Mouse (Mus musculus) forebrain, embryonic 10.5 days (tissue): ENCODE data around the gene Hsph1. TPM values are rescaled to one million over a fixed set of nuclear protein-coding genes. Genes with fewer than 3 reads are reported as not detected.
A peak's percentile ranks its signal among the peaks of the same experiment; 100 is the strongest.

Experiments
- DNase-seq: peaks from one replicate; pipeline ENCODE4 v3.0.0-alpha.2; 2017; ENCODE audit warnings: low spot score; ENCODE audit errors: extremely low spot score
- H3K27ac ChIP-seq: fragments of 300-500 bp; sonication (generic); 2 replicates; pipeline ENCODE4 v1.5.1; 2016; ENCODE audit warnings: mild to moderate bottlenecking
- H3K27me3 ChIP-seq: fragments of 300-500 bp; sonication (generic); 2 replicates; pipeline ENCODE4 v1.6.1; 2016; ENCODE audit warnings: mild to moderate bottlenecking; ENCODE audit not compliant: poor library complexity, severe bottlenecking
- H3K36me3 ChIP-seq: fragments of 300-500 bp; sonication (generic); replicated peaks from 2 replicates; pipeline ENCODE4 v1.6.1; 2016; ENCODE audit warnings: mild to moderate bottlenecking, moderate library complexity
- H3K4me1 ChIP-seq: fragments of 300-500 bp; sonication (generic); 2 replicates; pipeline ENCODE4 v1.6.1; 2016
- H3K4me3 ChIP-seq: fragments of 300-500 bp; sonication (generic); 2 replicates; pipeline ENCODE4 v1.5.1; 2016; ENCODE audit warnings: mild to moderate bottlenecking, moderate library complexity
- H3K9me3 ChIP-seq: fragments of 300-500 bp; sonication (generic); 2 replicates; pipeline ENCODE4 v1.6.1; 2016; ENCODE audit warnings: mild to moderate bottlenecking, moderate library complexity
- whole genome bisulfite sequencing: fragments of 180-500 bp; shearing (Covaris S2); methylation state at CpG from one replicate; pipeline ENCODE4 v1.1.7; 2016; 5-methylcytosine and 5-hydroxymethylcytosine counted together
- polyA plus RNA-seq: library from polyadenylated mRNA; unstranded; fragments of >200 nt; fragmentation: Nextera tagmentation; extraction: Ambion mirVana; gene quantifications from 2 replicates; pipeline ENCODE4 v1.2.1, GENCODE M21; 2016

Hsph1 gene
- polyA plus RNA-seq, 1 experiment from 2014 or later = 126 TPM

- no peaks in the 10 kb centered on the region for H3K27me3 ChIP-seq
- H3K4me1 ChIP-seq = no peaks in the 10 kb centered on the region
- DNase-seq = no peak
- H3K36me3 ChIP-seq = no peaks in the 10 kb centered on the region
- H3K9me3 ChIP-seq = no peaks in the 10 kb centered on the region
- no peak overlapping the region for H3K27ac ChIP-seq
- no peak overlapping the region for H3K4me3 ChIP-seq
- 79% methylated on average over 3 of the region's 3 CpGs for WGBS
Observed at GRCm38 (mm10) chr5:149603241-149603640, 32.9 kb downstream of the Hsph1 start.

DNA sequence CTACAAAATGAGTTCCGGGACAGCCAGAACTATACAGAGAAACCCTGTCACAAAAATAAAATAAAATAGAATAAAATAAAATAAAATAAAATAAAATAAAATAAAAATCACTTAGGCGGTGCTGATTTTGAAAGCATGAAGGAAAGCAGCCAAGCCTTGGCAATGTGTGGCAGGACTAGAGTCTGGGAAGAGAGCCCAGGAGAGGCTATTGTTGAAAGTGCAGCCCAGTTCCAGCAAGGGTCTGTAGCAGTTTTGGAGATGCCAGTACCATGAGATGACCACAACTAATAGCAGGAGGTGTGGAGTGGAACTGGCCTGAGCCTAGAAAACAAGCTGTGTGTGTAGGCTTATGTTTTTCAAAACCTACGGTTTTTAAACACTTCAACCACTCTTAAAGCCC lies 34.2 kb downstream of the Hsph1 start:
- Histone ChIP-seq H3K4me3 (no peak overlapping the region), H3K36me3 (no peaks in the 10 kb centered on the region), H3K27ac (no peak overlapping the region), H3K9me3 (no peaks in the 10 kb centered on the region), H3K4me1 (no peaks in the 10 kb centered on the region), H3K27me3 (no peaks in the 10 kb centered on the region)
- no peak for DNase-seq
- WGBS = 92% methylated on average over 3 of the region's 3 CpGs

GRCm38 (mm10) chr5:149597351-149597750 lies 38.8 kb downstream of the Hsph1 start:
- Histone ChIP-seq H3K27me3 (no peaks in the 10 kb centered on the region), H3K9me3 (no peaks in the 10 kb centered on the region), H3K27ac (no peak overlapping the region), H3K4me1 (no peaks in the 10 kb centered on the region), H3K36me3 (no peaks in the 10 kb centered on the region), H3K4me3 (no peak overlapping the region)
- DNase-seq = no peak
- 46% methylated on average over 18 of the region's 18 CpGs for WGBS

- 93% methylated on average over 3 of the region's 3 CpGs for WGBS
- Histone ChIP-seq H3K4me3 (no peak overlapping the region), H3K36me3 (no peaks in the 10 kb centered on the region), H3K9me3 (no peaks in the 10 kb centered on the region; the same call in 1 of the 2 replicates), H3K27me3 (no peaks in the 10 kb centered on the region), H3K27ac (no peak overlapping the region), H3K4me1 (no peaks in the 10 kb centered on the region)
- DNase-seq = no peak
Observed at GRCm38 (mm10) chr5:149594215-149594614, 42.0 kb downstream of the Hsph1 start.

- Histone ChIP-seq H3K9me3 (no peaks in the 10 kb centered on the region; the same call in 1 of the 2 replicates), H3K27ac (no peak overlapping the region), H3K27me3 (no peaks in the 10 kb centered on the region), H3K4me3 (no peak overlapping the region), H3K4me1 (no peaks in the 10 kb centered on the region), H3K36me3 (no peaks in the 10 kb centered on the region)
- WGBS = 76% methylated on average over 3 of the region's 3 CpGs
- DNase-seq = no peak
Observed at GRCm38 (mm10) chr5:149589932-149590331, 46.2 kb downstream of the Hsph1 start.

- H3K4me3 ChIP-seq = no peak overlapping the region
- H3K36me3 ChIP-seq = no peaks in the 10 kb centered on the region
- H3K9me3 ChIP-seq = no peaks in the 10 kb centered on the region; the same call in 1 of the 2 replicates
- no peak overlapping the region for H3K27ac ChIP-seq
- no peak for DNase-seq
- no peaks in the 10 kb centered on the region for H3K4me1 ChIP-seq
- H3K27me3 ChIP-seq = no peaks in the 10 kb centered on the region
- WGBS = 66% methylated on average over 7 of the region's 7 CpGs
Observed at GRCm38 (mm10) chr5:149588814-149589534, 47.2 kb downstream of the Hsph1 start.

- Histone ChIP-seq H3K9me3 (no peaks in the 10 kb centered on the region; the same call in 1 of the 2 replicates), H3K27me3 (no peaks in the 10 kb centered on the region), H3K4me3 (no peak overlapping the region), H3K4me1 (0 out of 2 replicates have a peak, but pooled peaks cover 6% of the 10 kb centered on the region), H3K36me3 (no peaks in the 10 kb centered on the region), H3K27ac (no peak overlapping the region)
- DNase-seq = no peak
- 89% methylated on average over 11 of the region's 11 CpGs for WGBS
Observed at GRCm38 (mm10) chr5:149587327-149587895, 48.8 kb downstream of the Hsph1 start.

DNA sequence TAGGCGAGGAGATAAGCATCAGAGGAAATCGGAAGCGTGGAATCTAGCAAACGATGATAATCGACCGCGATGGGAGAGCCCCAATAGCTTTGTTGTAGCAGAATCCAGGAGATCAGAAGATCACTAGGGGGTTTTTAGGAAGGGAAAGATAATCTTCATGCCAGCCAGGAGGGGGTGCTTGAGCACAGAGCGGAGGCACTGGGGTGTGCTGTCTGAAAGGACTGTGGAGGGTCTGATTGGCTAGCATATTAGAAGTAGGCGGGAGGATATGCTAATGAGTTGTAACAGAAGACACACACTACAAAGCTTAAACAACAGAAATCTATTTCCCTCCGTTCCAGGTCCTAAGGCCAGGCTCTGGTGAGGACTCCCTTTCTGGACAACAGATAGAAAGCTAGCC lies 50.3 kb downstream of the Hsph1 start:
- 64% methylated on average over 10 of the region's 10 CpGs for WGBS
- no peaks in the 10 kb centered on the region for H3K27me3 ChIP-seq
- no peak overlapping the region for H3K4me3 ChIP-seq
- 0 out of 2 replicates have a peak, but pooled peaks cover 6% of the 10 kb centered on the region for H3K4me1 ChIP-seq
- H3K9me3 ChIP-seq = no peaks in the 10 kb centered on the region
- no peak overlapping the region for H3K27ac ChIP-seq
- no peak for DNase-seq
- H3K36me3 ChIP-seq = no peaks in the 10 kb centered on the region

GRCm38 (mm10) chr5:149585231-149585630 lies 50.9 kb downstream of the Hsph1 start:
- no peaks in the 10 kb centered on the region for H3K27me3 ChIP-seq
- no peak for DNase-seq
- H3K36me3 ChIP-seq = no peaks in the 10 kb centered on the region
- H3K4me3 ChIP-seq = no peak overlapping the region
- WGBS = 70% methylated on average over 1 of the region's 1 CpGs
- H3K9me3 ChIP-seq = no peaks in the 10 kb centered on the region
- no peak overlapping the region for H3K27ac ChIP-seq
- 0 out of 2 replicates have a peak, but pooled peaks cover 6% of the 10 kb centered on the region for H3K4me1 ChIP-seq

GRCm38 (mm10) chr5:149584154-149584655 lies 52.0 kb downstream of the Hsph1 start:
- Histone ChIP-seq H3K27ac (no peak overlapping the region), H3K4me1 (0 out of 2 replicates have a peak, but pooled peaks cover 6% of the 10 kb centered on the region), H3K27me3 (no peaks in the 10 kb centered on the region), H3K9me3 (no peaks in the 10 kb centered on the region), H3K36me3 (no peaks in the 10 kb centered on the region), H3K4me3 (no peak overlapping the region)
- no peak for DNase-seq
- 78% methylated on average over 8 of the region's 8 CpGs for WGBS

- no peaks in the 10 kb centered on the region for H3K36me3 ChIP-seq
- H3K27ac ChIP-seq = no peak overlapping the region
Observed at GRCm38 (mm10) chr5:149583507-149583906, 52.7 kb downstream of the Hsph1 start.

DNA sequence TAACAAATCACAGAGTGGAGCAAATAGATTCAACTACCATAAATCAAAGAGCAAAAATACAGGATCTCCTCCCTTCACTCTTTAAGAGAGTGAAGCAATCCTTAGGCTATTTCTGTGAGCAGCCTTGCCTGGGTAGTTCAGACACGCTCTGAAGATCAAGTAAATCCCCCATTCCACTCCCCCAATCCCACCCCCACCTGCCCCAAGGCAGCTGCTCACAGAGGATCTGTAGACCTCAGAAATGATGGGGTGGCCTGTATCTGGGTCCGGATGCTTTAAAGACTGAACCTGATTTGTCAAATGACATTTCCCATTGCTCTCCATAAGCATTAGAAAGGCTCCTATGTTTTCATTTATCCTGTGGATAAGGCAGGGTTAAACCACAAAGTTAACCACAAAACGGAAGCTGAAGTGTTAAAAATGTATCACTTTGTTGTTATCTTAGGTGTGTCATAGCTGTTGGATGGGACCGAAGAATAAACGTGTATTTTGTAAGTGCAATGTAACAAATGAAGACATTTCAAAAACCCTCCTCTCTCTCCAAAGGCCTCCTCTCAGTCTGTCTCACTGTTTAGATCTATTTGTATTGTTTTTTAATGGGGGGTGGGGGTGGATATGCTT lies 53.4 kb downstream of the Hsph1 start:
- H3K36me3 ChIP-seq = no peaks in the 10 kb centered on the region
- DNase-seq = no peak
- H3K4me1 ChIP-seq = peaks cover 6% of the 10 kb centered on the region; the same call in 1 of the 2 replicates
- no peak overlapping the region for H3K27ac ChIP-seq
- WGBS = 75% methylated on average over 5 of the region's 5 CpGs
- no peaks in the 10 kb centered on the region for H3K27me3 ChIP-seq
- no peaks in the 10 kb centered on the region for H3K9me3 ChIP-seq
- no peak overlapping the region for H3K4me3 ChIP-seq

More at GRCm38 (mm10) chr5:149583507-149583906, 52.7 kb downstream of the Hsph1 start:
- H3K27me3 ChIP-seq = no peaks in the 10 kb centered on the region
- H3K4me3 ChIP-seq = no peak overlapping the region
- no peaks in the 10 kb centered on the region for H3K9me3 ChIP-seq
- no peak for DNase-seq
- 0 out of 2 replicates have a peak, but pooled peaks cover 6% of the 10 kb centered on the region for H3K4me1 ChIP-seq
- 33% methylated on average over 8 of the region's 8 CpGs for WGBS

GRCm38 (mm10) chr5:149577449-149577848 lies 58.7 kb downstream of the Hsph1 start:
- no peak overlapping the region for H3K4me3 ChIP-seq
- peak overlapping the region; percentile 48; the same call in 1 of the 2 replicates for H3K27ac ChIP-seq
- no peaks in the 10 kb centered on the region for H3K27me3 ChIP-seq
- no peaks in the 10 kb centered on the region for H3K36me3 ChIP-seq
- DNase-seq = no peak
- H3K9me3 ChIP-seq = no peaks in the 10 kb centered on the region
- peaks cover 12% of the 10 kb centered on the region for H3K4me1 ChIP-seq
- WGBS = 41% methylated on average over 10 of the region's 10 CpGs
